Mouse (Mus musculus): Measurements from ENCODE around the gene Wdr76.
"Not testable (repeated sequence)": the region's sequence is repeated elsewhere in the genome, so short reads cannot be mapped to it uniquely, and the experiment has no call there.

The Wdr76 gene

GRCm38 (mm10) chr2:121505942-121506882 lies at the start of gene Wdr76, which contains the start of gene Mfap1a:
Gene Wdr76, plus strand, starts transcription at chr2:121506723.
Gene Mfap1a, minus strand, starts transcription at chr2:121506665.
- in situ Hi-C loops (cut with MboI, MseI): loop anchor here (5.0 kb wide), 1 partner anchor 34 kb away; the partner anchor contains the start of gene Mfap1b

DNA sequence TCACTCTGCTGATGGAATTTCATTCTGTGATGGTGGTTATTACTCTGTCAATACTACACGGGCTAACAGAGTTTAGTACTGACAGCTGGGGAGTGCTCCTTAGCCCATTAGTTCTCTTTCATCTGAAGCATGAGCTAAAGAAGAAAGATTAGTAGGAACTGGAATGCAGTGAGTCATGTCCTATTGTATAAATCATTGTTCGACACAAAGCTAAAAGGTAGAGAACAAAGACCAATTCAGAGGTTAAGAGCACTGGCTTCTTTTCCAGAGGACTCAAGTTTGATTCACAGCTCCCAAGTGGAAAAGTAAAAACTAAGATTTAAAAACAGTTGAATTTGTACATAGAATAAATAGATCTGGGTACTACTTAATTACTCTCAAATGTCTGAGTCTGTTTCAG lies 46.5 kb upstream of the Wdr76 start:
- in situ Hi-C loops (cut with MboI, MseI): no loop called here

DNA sequence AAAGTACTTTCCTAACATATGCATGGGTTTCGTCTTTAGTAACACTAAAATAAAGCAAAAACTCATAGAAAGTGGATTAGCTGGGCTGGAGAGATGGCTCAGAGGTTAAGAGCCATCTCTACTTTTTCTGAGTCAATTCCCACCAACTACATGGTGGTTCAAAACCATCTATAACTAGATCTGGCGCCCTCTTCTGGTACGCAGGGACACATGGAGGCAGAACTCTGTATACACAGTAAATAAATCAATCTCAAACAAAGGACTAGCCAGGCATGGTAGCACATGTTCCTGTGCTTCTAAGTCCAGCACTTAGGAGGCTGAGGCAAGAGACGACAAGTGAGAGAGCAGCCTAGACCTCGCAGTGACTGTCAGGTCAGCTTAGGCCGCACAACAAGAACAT lies 37.5 kb upstream of the Wdr76 start:
- in situ Hi-C loops (cut with MboI, MseI): not testable (repeated sequence)

DNA sequence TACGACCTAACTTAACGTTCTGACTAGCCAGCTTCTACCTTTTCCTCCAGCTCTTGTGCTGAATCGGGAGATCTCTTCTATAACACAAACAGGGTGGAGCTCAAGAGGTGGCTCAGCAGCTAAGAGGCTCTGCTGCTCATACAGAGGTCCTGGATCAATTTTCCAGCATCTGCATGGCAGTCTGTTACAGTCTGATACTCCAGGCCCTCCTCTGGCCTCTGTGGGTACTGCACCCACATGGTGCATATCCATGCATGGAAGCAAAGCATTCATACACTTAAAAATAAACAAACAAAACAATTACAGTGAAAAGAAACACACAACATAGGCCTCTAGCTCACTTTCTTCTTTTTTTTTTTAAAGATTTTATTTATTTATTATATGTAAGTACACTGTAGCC lies 33.7 kb upstream of the Wdr76 start:
- in situ Hi-C loops (cut with MboI, MseI): loop anchor here (5.0 kb wide), 1 partner anchor 35 kb away; the partner anchor contains the start of genes Mfap1a and Wdr76

DNA sequence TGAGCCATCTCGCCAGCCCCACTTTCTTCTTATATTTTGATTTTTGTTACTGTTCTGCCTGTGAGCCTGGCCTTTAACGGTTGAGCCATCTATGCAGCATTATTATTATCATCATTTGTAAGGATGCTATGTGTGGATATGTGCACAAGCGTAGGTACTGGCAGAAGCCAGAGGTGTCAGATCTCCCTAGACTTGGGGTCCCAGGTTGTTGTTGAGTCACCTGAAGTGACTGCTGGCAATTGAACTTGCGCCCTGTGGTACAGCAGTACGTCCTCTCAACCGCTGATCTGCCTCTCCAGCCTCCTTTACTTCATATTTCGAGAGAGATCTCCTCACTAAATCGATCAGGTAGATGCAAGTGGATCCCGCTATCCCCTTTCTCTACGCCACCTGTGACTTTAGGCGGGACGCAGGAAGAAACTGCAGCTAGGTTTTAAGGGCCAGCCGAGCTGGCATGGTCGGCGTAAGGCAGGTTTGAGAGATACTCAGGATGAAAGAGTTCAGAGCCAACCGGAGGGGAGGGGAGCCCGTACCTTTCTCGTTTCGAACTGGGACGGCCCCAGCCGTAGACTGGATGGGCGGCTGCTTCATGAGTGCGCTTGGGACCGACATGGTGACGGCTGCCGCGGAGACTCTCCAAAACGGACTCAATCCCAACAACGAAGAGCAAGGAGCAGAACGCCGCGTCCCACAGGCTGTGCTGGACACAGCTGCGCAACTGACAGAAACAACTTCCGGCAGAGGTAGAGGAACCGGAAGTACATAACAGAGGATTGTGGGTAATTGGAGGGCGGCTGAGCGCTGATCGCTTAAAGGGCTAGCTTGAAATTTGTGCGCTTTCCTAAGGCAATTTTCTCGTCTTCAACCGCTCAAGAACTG lies 33.0 kb upstream of the Wdr76 start, which contains the start of gene Mfap1b:
Gene Mfap1b, minus strand, starts transcription at position 767 of the 879 bp plus-strand sequence.
- in situ Hi-C loops (cut with MboI, MseI): loop anchor here (5.0 kb wide), 1 partner anchor 34 kb away; the partner anchor contains the start of genes Mfap1a and Wdr76

- in situ Hi-C loops (cut with MboI, MseI): loop anchor here (5.0 kb wide), 1 partner anchor 33 kb away; the partner anchor contains the start of genes Mfap1a and Wdr76
Measured at GRCm38 (mm10) chr2:121474180-121474535, 32.4 kb upstream of the Wdr76 start.

DNA sequence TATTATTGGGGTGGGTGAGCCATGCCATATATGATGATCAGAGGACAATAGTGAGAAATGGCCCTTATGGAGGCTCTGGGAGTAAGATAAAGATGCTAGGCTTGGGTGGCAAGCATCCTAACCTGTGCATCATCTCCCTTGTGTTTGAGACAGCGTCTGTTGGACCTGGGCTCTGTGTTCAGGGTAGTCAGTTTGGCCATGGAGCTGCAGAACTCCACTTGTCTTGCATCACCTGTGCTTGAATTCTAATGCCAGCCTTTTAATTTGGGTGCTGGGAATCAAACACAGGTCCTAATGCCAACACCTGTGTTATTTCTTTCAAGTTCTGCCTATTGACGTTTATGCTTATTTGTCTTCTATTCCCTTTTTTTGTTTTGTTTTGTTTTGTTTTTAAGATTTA lies 31.2 kb upstream of the Wdr76 start:
- in situ Hi-C loops (cut with MboI, MseI): not testable (repeated sequence)

DNA sequence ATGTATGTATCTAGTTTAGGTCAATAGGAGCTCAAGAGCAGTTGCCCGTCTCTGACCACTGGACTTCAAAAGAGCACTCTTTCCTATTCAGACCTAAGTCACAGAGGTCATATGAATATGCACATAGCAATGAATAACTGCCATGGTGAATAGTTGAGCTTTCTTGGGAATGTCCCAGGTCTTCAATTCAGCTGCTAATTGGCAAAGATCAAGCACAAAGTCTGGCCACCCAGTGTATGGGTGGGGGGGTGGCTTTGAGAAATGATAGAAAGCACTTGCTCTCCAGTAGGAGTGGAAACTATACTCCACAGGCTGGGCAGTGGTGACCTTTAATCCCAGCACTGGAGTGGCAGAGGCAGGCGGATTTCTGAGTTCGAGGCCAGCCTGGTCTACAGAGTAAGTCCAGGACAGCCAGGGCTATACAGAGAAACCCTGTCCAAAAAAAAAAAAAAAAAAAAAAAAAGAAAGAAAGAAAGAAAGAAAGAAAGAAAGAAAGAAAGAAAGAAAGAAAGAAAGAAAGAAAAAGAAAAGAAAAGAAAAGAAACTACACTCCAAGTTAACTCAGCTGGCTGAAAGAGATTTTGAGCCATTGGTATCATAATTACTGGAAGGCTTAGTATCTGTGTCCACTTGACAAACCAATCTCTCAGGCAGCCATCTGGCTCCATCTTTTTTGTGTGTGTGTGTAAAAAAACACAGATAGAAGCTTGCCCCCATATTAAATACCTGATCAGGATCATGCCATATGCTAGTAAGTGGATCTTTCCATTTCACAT lies 28.8 kb upstream of the Wdr76 start:
- in situ Hi-C loops (cut with MboI, MseI): no loop called here

- in situ Hi-C loops (cut with MboI, MseI): no loop called here
Measured at GRCm38 (mm10) chr2:121480498-121480897, 26.0 kb upstream of the Wdr76 start.

DNA sequence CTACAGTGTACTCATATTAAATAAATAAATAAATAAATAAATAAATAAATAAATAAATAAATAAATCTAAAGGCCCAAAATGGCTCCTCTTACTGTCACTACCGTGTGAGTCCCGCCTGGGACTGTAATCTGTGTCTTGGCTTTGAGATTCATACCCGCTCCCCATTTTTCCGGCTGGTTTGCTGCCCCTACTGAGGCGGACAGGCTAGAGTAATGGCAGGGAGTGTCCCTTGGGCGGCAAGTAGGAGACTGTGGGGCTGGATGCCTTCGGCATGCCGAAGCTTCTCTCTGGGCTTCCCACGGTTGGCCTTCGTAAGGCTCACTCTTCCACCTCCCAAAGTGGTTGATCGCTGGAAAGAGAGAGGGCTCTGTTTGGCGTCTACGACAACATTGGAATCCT lies 25.6 kb upstream of the Wdr76 start:
- in situ Hi-C loops (cut with MboI, MseI): not testable (repeated sequence)

GRCm38 (mm10) chr2:121483576-121483975 lies 22.9 kb upstream of the Wdr76 start:
- in situ Hi-C loops (cut with MboI, MseI): no loop called here

DNA sequence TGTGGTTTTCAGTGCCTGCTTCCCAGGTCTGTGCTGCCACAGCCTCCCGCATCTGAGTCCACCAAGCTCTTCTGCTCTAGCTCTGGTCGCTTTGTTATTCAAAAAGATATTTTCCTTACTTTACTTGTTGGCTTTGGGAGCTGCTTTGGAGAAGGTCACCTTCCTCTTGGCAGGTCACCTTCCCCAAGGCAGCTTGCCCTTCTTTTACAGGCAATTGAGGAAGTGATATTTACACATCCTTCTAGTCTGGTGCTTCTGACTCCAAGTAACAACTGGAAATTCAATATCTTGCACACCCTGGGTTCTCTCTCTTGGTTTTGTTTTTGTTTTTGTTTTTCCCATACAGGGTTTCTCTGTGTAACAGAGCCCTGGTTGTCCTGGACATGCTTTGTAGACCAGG lies 22.1 kb upstream of the Wdr76 start:
- in situ Hi-C loops (cut with MboI, MseI): not testable (repeated sequence)

DNA sequence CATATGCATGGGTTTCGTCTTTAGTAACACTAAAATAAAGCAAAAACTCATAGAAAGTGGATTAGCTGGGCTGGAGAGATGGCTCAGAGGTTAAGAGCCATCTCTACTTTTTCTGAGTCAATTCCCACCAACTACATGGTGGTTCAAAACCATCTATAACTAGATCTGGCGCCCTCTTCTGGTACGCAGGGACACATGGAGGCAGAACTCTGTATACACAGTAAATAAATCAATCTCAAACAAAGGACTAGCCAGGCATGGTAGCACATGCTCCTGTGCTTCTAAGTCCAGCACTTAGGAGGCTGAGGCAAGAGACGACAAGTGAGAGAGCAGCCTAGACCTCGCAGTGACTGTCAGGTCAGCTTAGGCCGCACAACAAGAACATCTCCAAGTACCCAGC lies 5.0 kb upstream of the Wdr76 start:
- in situ Hi-C loops (cut with MboI, MseI): not testable (repeated sequence)

- in situ Hi-C loops (cut with MboI, MseI): loop anchor here (5.0 kb wide), 1 partner anchor 35 kb away; the partner anchor contains the start of gene Mfap1b
Measured at GRCm38 (mm10) chr2:121507173-121507950, 839 bp downstream of the Wdr76 start.

DNA sequence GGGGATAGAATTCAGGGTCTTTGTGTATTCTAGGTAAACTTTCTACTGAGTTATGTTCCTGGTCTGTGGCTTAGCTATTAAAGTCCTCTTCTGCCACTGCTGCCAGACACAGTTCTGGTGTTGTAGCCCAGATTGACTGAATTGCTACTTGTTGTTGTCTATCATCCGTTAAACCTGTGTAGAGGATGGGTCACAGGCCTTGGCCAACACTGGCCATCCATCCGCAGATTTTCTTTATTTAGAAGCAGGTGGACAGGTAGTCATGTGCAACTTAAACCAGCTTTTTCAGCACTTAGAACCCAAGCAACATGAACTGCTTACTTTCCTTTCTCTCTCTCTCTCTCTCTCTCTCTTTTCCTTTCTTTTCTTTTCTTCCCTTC lies 1.4 kb downstream of the Wdr76 start:
- in situ Hi-C loops (cut with MboI, MseI): loop anchor here (5.0 kb wide), 1 partner anchor 36 kb away; the partner anchor contains the start of gene Mfap1b

- in situ Hi-C loops (cut with MboI, MseI): loop anchor here (5.0 kb wide), 1 partner anchor 37 kb away; the partner anchor contains the start of gene Mfap1b
Measured at GRCm38 (mm10) chr2:121509584-121509983, 3.1 kb downstream of the Wdr76 start.

- in situ Hi-C loops (cut with MboI, MseI): no loop called here
Measured at GRCm38 (mm10) chr2:121511401-121511800, 4.9 kb downstream of the Wdr76 start.

DNA sequence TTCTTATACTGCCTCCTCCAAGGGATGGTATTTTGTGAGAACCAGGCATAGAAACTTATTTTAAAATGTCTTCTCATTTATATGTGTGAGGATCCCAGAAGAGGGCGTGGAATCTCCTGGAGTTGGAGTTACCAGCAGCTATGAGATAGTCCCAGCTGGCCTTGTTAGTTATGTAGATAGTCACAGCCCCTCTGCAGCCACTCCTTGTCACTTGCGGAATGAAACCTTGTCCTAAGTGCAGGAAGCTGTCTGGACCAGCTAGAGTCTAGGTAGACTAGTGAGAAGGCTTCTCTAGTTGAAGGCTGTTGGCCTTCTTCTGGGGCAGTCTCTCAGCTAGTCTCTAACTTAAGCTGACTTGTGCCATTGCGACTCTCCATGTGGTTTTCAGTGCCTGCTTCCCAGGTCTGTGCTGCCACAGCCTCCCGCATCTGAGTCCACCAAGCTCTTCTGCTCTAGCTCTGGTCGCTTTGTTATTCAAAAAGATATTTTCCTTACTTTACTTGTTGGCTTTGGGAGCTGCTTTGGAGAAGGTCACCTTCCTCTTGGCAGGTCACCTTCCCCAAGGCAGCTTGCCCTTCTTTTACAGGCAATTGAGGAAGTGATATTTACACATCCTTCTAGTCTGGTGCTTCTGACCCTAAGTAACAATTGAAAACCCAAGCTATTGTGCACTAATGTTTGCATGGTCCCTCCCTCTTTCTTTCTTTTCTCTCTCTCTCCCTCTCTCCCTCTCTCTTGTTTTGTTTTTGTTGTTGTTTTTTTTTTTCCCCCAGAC lies 6.7 kb downstream of the Wdr76 start:
- in situ Hi-C loops (cut with MboI, MseI): not testable (repeated sequence)

- in situ Hi-C loops (cut with MboI, MseI): no loop called here
Measured at GRCm38 (mm10) chr2:121514211-121514610, 7.7 kb downstream of the Wdr76 start.
